Comparison of ENCODE assay signal across 12 mouse cellular contexts in the genomic region with DNA sequence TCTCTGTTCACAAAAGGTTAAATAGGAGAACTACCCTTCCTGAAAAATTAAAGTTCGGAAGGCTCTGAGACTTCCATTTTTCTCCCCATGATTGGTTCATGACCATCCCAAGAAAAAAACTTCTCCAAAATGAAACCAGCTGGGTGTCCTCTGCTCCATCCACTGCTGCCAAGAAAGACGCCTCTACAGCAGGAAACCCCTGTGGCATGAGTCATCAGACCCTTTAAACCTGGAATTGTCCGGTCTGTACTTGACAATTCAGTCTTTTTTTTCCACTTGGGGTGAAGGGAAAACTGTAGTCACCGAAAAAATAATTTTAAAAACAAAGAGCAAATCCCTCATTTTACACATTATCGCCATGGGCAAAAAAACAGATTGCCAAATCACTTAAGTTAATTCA. TPM values are rescaled to one million over a fixed set of nuclear protein-coding genes. Genes with fewer than 3 reads are reported as not detected.
DNase-seq lines count a peak whose midpoint lies in the region; ATAC-seq lines count a peak whose summit lies in the region.
"Had no signal": no experiment of that assay in that cellular context is flagged by ENCODE, and none has a peak within 500 bp of the region (broad histone marks: within the 10 kb centered on the region; RNA-seq: fewer than 3 reads in every experiment).

No protein-coding gene starts in this region.

- no peaks in the 10 kb centered on the region; the same call in 1 of the 2 replicates for H3K36me3 ChIP-seq in embryonic facial prominence, embryonic 14.5 days (ENCODE audit: control insufficient read depth, insufficient read depth, low read length)
- peaks cover 16% of the 10 kb centered on the region for H3K36me3 ChIP-seq in embryonic facial prominence, embryonic 10.5 days (replicated peaks)

- peak; percentile 76 for DNase-seq in embryonic facial prominence, embryonic 14.5 days (ENCODE audit: low spot score)
- DNase-seq in embryonic facial prominence, embryonic 10.5 days (ENCODE audit: low spot score), result no peak
- DNase-seq in 3T3-L1 (ENCODE audit: low read depth, low spot score), result peak; percentile 94
- peak; percentile 74 for DNase-seq in heart, adult 9 months (ENCODE audit: low spot score in 2 of 2)
- DNase-seq in kidney, postnatal 36 days, result peak; percentile 51 to 76
- no peak for DNase-seq in cerebellum, adult 9-11 months
- no peak for DNase-seq in cerebellum, adult 8-10 months
- no peak for DNase-seq in left cerebral cortex, adult 11 months (ENCODE audit: low spot score)
- DNase-seq: midbrain, embryonic 14.5 days had no signal

- H3K4me3 ChIP-seq in embryonic facial prominence, embryonic 14.5 days (ENCODE audit: low read depth, low read length), result no peak overlapping the region
- H3K4me3 ChIP-seq in embryonic facial prominence, embryonic 10.5 days, result no peak overlapping the region
- H3K4me3 ChIP-seq: embryonic facial prominence, embryonic 13.5 days; limb, embryonic 13.5 days had no signal

- peaks cover 14% of the 10 kb centered on the region; the same call in 1 of the 2 replicates for H3K9me3 ChIP-seq in embryonic facial prominence, embryonic 14.5 days (ENCODE audit: control insufficient read depth, low read length)
- 0 out of 2 replicates have a peak, but pooled peaks cover 3% of the 10 kb centered on the region for H3K9me3 ChIP-seq in embryonic facial prominence, embryonic 10.5 days

- no peak overlapping the region for H3K4me2 ChIP-seq in embryonic facial prominence, embryonic 14.5 days (ENCODE audit: low read depth, low read length)
- H3K4me2 ChIP-seq: embryonic facial prominence, embryonic 13.5 days; limb, embryonic 13.5 days had no signal

- H3K27me3 ChIP-seq in embryonic facial prominence, embryonic 14.5 days (replicated peaks; ENCODE audit: control insufficient read depth, insufficient read depth, low read length), result no peaks in the 10 kb centered on the region
- no peaks in the 10 kb centered on the region for H3K27me3 ChIP-seq in embryonic facial prominence, embryonic 10.5 days (replicated peaks; ENCODE audit: low read depth, poor library complexity, severe bottlenecking)
- H3K27me3 ChIP-seq: embryonic facial prominence, embryonic 13.5 days; limb, embryonic 13.5 days had no signal

- no peak overlapping the region for H3K27ac ChIP-seq in embryonic facial prominence, embryonic 14.5 days (replicated peaks; ENCODE audit: low read depth, low read length)
- H3K27ac ChIP-seq in embryonic facial prominence, embryonic 10.5 days (replicated peaks), result no peak overlapping the region
- H3K27ac ChIP-seq: embryonic facial prominence, embryonic 13.5 days; limb, embryonic 13.5 days had no signal

- H3K9ac ChIP-seq in embryonic facial prominence, embryonic 14.5 days (ENCODE audit: low read depth, low read length), result no peak overlapping the region
- H3K9ac ChIP-seq: embryonic facial prominence, embryonic 13.5 days; limb, embryonic 13.5 days had no signal

- no peaks in the 10 kb centered on the region for H3K4me1 ChIP-seq in embryonic facial prominence, embryonic 14.5 days (ENCODE audit: control insufficient read depth, insufficient read depth, low read length)
- peaks cover 17% of the 10 kb centered on the region for H3K4me1 ChIP-seq in embryonic facial prominence, embryonic 10.5 days

- no peak for ATAC-seq in embryonic facial prominence, embryonic 14.5 days (ENCODE audit: low read depth)
- ATAC-seq: intestine, embryonic 16.5 days had no signal

- WGBS in embryonic facial prominence, embryonic 14.5 days, result 54% methylated on average over 5 of the region's 5 CpGs
- 77% methylated on average over 5 of the region's 5 CpGs for WGBS in embryonic facial prominence, embryonic 10.5 days

RNA-seq across cellular contexts. Expression of a gene that starts 42.1 kb away (rescaled TPM):
- 3.8 and 4.4 TPM in 2 replicates for polyA plus RNA-seq in embryonic facial prominence, embryonic 14.5 days (2014; fragmentation: Nextera tagmentation; extraction: Ambion mirVana)
- 1.7 and 1.8 TPM in 2 replicates for polyA plus RNA-seq in embryonic facial prominence, embryonic 10.5 days (2016; fragmentation: Nextera tagmentation; extraction: Ambion mirVana)

RNA-seq across cellular contexts. Expression of a gene that starts 42.9 kb away (rescaled TPM):
- 15.9 and 17.7 TPM in 2 replicates for polyA plus RNA-seq in embryonic facial prominence, embryonic 14.5 days (2014; fragmentation: Nextera tagmentation; extraction: Ambion mirVana)
- 21.4 and 23.9 TPM in 2 replicates for polyA plus RNA-seq in embryonic facial prominence, embryonic 10.5 days (2016; fragmentation: Nextera tagmentation; extraction: Ambion mirVana)

Comparison
In these comparisons a context has a peak if more than half of its experiments do, and no peak if none do; other contexts are left out.
1. DNase-seq: peak in embryonic facial prominence, embryonic 14.5 days (single experiment), 3T3-L1 (single experiment), heart, adult 9 months (2 of 2) and kidney, postnatal 36 days (2 of 2); none in embryonic facial prominence, embryonic 10.5 days (single experiment), cerebellum, adult 9-11 months (single experiment), cerebellum, adult 8-10 months (single experiment) and left cerebral cortex, adult 11 months (single experiment).